Mouse (Mus musculus) heart, postnatal 14 days (tissue): ENCODE results near the gene Gpn1. TPM values are rescaled to one million over a fixed set of nuclear protein-coding genes. Genes with fewer than 3 reads are reported as not detected.
A peak's percentile ranks its signal among the peaks of the same experiment; 100 is the strongest.
"Not testable (repeated sequence)": the region's sequence is repeated elsewhere in the genome, so short reads cannot be mapped to it uniquely, and the experiment has no call there.

Experiments used
- DNase-seq, 2 experiments: peaks; one replicate each; pipeline ENCODE4 v3.0.0; 2021 to 2022
- intact Hi-C: fragments of 180-260 bp; cut with DNase I; formaldehyde crosslinking; loops from one replicate; pipeline ENCODE4 v1.15.1; 2025
- long read RNA-seq, 2 experiments: library from polyadenylated mRNA; stranded (forward); transcript quantifications; one replicate each; pipeline ENCODE4 v2.0.0; 2021
- total RNA-seq, 2 experiments: library from RNA; stranded (reverse); gene quantifications; 2 replicates each; pipeline ENCODE4 v1.2.3; 2021

Gpn1 gene
- total RNA-seq = 10 to 100 TPM; 20.0 to 20.9 TPM
- long read RNA-seq, experiment 1, transcript Gpn1-201 (14 exons, 3,144 nt) = major isoform, 87 of 94 reads
- long read RNA-seq, experiment 1, partial matches to known transcripts = 3 of 94 reads
- long read RNA-seq, experiment 1, other reads (novel, unspliced or antisense) = 3 of 94 reads
- long read RNA-seq, experiment 2, transcript Gpn1-201 (14 exons, 3,144 nt) = major isoform, 87 of 90 reads
- long read RNA-seq, experiment 2, partial matches to known transcripts = 0 of 90 reads
- long read RNA-seq, experiment 2, other reads (novel, unspliced or antisense) = 2 of 90 reads

DNA sequence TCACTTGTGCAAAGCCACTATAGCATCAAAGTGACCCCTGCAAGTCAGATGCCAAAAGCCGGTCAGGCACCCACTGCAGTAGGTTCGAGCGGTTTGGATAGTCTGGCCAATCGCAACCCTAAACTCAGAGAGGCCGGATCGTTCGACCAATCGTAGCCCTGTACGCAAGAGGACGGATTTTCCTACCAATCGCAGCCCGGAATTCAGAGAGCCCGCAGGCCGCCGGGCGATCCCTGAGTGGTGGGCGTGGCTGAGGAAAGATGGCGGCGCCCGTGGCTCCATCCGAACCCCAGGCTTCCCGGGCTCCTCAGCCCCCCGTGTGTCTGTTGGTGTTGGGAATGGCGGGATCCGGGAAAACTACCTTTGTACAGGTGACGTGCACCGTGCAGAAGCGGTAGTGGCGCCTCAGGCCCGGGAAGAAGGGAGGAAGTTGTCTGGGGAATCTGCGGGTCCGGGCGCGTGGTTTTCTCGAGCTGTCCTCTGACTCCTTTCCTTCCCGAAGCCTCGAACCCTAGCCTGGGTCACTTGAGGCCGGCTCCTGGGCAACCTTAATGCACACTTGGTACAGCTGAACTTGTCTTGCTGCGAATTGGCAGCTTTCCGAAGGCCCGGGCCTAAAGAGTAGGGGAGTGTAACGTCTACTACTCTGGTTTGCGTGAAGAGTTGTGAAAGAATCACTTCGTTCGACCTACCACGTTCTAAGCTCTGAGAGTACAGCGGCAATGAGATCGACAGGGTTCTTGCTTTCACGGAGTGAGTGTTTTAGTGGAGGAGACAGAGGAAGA is at the start of gene Gpn1:
Gene Gpn1 (plus strand): TSS at position 229 of the 785 bp plus-strand sequence.
- intact Hi-C loops = no loop called here
- DNase-seq = peak; percentile 86 to 91

DNA sequence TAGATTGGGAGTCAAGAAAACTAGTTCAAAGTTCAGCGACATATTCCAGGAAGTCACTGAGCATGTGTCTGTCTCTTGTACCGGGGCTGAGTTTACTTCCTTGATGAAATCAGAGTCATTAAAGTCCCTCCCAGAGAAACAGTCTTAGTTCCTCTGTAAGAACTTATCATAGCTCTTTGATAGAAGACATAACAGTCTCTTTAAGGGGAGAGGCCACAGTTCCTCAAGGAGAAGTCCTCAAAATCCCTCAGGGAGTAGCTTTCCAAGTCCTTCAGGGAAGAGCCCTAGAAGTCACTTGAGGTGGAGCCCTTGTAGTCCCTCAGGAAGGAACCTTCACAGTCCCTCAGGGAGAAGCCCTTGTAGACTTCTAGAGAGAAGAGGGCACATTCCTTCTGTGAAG is 43.2 kb upstream of the Gpn1 start:
- intact Hi-C loops = loop anchor here (10.0 kb wide), 2 partner anchors 157 to 227 kb away; partner anchors contain the start of genes Fndc4, Gckr, Ift172 and Ppm1g
- no peak for DNase-seq

DNA sequence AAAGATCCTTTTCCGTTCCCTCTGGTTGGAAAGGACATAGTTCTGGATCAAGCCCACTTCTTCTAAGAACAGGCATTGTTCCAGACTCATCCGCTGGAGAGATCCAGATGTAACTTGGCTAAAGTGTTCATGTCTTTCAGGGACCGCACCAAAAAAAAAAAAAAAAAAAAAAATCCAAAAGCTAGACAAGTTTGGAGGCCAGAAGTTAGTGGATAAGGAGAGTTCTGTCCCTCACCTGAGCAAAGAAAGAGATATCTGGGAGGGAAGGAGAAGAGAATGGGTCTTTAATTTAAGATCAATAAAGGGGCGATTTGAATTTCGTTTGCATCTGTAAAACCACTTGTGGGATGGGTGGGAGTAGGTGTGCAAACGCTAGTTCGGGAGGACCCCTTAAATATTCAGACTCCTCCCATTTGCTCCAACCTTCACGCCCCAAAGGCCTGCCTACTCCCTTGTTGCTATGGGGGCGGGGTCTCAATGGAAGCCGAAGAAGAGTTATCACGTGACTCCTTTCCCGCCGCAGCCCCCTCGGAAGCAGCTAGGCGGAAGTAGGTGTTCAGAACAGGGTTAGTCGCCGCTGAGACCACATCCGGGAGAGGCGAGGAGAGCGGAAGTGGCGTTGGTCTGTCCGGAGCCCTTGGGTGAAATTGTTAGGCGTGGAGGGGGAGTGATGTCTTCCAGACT is 42.5 kb upstream of the Gpn1 start, which contains the start of gene Zfp512:
Gene Zfp512 (plus strand): TSS at position 554 of the 684 bp plus-strand sequence.
- DNase-seq = peak; percentile 88 to 92
- intact Hi-C loops = loop anchor here (10.0 kb wide), 2 partner anchors 157 to 227 kb away; partner anchors contain the start of genes Fndc4, Gckr, Ift172 and Ppm1g

DNA sequence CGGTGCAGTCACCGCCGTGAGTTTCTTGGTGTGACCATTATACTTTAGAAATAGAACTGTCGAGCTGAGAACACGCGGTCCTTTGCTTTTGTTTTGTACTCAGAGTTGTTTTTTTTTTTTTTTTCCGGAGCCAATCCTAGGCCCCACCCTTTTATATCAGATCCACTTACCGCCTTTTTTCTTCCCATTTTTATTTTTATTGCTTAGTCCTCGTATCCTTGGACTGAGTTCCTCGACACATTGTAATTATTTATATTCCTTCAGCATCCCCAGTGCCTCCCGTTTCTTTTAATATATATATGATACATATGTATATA is 42.0 kb upstream of the Gpn1 start:
- intact Hi-C loops = loop anchor here (10.0 kb wide), 2 partner anchors 158 to 228 kb away; partner anchors contain the start of genes Fndc4, Gckr, Ift172 and Ppm1g
- no peak for DNase-seq

DNA sequence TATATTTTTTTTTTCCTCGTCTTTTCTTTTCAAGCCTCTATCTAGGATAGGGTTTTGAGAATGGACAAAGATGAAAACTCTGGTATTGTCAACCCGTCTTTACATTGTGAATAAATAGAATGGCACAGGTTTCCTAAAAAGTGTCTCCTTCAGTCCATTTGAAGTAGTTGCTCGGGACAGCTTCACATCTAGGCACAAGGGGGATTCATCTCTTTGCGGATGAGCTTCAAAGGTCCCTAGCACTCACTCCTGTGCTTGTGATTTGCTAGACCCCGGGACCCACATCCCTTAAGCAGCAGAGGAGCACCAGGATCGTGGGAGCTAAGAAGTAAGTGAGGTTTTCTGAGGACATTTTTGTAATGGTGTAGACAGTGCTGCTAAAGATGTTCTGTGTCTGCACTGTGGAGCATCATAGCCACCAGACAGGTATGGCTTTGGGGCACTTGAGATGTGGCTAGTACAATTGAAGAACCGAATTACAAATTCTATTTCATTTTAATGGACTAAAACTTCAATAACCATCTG is 41.6 kb upstream of the Gpn1 start:
- intact Hi-C loops = loop anchor here (10.0 kb wide), 2 partner anchors 158 to 228 kb away; partner anchors contain the start of genes Fndc4, Gckr, Ift172 and Ppm1g
- DNase-seq = no peak

DNA sequence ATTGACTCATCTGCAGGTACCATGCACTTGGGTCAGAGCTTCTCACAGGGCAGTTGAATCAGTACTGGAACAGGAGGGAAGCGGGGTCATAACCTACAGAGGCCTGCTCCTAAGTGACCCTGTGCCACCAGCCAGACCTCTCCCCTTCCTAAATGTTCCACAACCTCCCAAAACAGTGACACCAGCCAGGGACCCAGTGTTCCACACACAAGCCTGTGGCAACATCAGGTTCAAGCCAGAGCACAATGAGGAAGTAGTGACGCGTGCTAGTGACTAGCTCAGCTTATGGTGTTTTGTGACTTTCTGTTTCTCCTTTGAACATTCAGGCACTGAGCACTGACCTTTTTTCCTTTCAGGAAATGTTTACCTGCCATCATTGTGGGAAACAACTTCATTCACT is 26.7 kb upstream of the Gpn1 start:
- intact Hi-C loops = no loop called here
- no peak for DNase-seq

DNA sequence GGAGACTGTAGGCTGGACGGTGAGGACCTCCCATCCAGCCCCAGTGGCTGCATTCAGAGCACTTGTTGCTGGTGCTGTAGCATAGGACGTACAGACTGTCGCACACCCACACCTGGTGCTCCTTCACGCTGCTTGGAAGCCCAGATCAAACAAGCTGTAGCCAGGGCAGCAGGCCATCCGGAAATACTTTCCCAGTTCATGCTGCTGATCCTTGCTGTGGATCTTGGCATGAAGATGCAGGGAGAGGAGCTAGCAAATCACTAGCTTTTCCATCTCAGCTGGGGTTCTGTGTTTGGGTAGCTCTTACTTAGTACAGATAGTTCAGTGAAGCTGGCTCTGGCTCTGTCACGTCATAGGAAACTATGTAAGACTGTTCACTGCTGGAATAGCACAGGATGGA is 24.8 kb upstream of the Gpn1 start:
- intact Hi-C loops = loop anchor here (5.0 kb wide), 1 partner anchor 53 kb away; no protein-coding TSS in a partner anchor
- no peak for DNase-seq

DNA sequence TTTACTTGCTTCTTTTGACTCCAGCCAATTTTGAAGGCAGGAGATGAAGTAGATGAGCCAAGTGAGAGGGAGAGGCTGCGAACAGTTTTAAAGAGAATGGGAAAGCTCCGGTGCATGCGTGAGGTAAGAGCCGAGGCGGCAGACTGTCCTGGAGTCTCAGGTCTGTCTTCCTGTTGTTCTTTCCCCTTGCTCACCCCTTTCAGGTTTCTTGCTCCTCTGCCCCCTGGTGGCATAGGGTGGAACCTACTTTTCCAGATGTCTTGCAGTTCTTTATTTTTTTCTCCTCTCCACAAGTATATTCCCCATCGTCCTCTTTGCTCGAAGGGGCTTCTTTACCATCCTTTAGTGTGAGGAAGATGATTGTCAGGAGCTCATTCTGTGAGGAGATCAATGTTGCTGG is 24.2 kb upstream of the Gpn1 start:
- peak; percentile 54 to 68 for DNase-seq
- intact Hi-C loops = loop anchor here (5.0 kb wide), 1 partner anchor 52 kb away; no protein-coding TSS in a partner anchor

DNA sequence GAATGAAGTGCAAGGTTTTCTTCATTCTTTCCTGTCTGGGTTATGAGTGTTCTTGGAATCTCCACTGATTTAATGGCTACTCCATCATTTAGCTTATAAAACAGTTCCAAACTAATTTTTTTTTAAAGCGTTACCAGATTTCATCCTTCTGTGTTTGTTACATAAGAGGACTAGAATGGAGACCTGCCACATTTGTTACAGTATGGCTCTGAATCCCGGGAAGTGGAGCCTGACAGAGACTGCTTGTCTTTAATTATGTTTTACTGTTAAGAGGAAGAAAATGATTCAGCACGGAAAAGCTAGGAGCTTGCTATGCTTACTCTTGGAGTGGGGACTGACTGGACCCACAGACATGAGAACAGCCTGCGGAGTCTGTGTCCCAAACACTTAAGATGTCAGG is 14.0 kb upstream of the Gpn1 start:
- DNase-seq = no peak
- intact Hi-C loops = no loop called here

DNA sequence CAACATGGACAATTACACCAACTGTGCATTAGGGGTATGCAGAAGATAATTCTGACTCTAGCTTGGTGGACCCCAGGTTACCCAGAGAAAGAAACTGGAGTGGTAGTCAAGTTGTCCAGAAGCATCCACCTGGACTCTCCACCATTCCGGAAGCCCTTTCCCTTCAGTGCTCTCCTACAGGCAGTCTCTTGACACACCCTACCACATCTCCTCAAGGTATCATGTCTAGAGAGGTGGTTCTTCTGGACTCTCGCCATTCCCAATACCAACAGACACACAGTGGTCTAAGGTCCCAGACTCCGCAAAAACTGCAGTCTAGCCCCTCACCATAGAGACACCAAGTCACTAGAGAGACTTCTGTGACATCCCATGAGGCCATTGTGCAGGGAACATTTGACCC is 9.1 kb upstream of the Gpn1 start, which contains the start of gene 4930548H24Rik:
Gene 4930548H24Rik (plus strand): TSS at position 301 of the 400 bp plus-strand sequence.
- intact Hi-C loops = no loop called here
- no peak for DNase-seq

DNA sequence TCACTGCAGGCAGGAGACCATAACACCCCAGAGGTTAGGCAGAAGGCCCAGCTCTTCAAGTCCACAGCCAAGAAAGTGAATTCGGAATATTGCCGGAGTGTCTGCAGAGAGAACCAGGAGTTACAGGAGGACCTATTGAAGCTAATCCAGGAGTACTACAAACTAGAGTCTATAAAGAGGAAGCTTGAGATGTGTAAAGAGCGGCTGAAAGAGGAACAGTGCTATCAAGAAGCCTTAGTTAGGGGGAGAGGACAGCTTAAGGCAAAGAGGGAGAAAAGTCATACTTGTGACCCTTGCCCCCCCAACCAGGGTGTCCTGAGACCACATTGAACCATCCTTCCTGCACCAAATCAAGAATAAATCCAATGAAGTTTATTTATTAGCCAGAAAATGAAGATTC is 6.7 kb upstream of the Gpn1 start:
- intact Hi-C loops = no loop called here

DNA sequence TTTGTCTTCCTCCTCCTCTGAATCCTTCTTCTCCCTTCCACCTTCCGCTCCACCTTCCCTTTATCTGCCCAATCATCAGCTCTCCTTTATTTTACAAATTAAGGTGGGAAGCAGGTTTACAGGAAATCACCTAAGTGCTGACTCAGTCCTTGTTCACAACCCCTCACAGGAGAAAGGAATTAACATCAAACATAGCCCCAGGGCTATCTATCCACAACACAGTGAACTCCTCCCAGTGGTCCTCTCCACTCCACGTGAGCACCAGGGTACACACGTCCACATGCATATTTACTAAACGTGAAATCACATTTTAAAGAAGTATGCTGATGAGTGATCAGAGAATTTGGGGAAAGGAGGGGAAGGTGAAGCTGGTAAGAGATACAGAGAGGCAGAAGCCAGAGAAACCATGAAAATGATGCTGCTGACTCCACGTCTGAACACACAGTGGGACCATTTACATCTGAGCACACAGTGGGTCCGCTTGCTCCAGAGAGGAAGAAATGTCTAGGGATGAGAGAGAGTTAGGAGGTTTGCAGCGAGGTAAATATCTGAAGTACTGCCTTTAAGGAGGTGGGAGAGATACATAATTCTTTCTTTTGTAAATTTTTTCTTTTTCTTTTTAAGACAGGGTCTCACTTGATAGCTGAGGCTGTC is 5.3 kb upstream of the Gpn1 start:
- no peak for DNase-seq
- intact Hi-C loops = no loop called here

More for the DNA sequence above, 6.7 kb upstream of the Gpn1 start:
- DNase-seq = no peak

DNA sequence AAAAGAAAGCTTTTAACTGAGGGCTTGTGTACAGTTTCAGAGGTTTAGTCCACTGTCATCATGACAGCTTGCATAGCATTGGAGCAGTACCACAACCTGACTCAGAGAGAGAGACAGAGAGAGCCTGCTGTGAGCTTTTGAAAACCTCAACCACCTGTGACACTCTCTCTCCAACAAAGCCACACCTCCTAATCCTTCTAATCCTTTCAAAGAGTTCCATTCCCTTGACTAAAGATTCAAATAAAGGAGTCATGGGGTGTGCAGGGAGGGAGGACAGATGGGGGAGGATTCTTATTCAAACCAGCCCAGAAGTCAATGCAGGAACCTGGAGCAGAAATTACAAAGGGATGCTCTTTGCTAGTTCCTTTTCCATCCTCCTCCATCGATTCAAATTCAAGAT is 2.5 kb upstream of the Gpn1 start:
- intact Hi-C loops = no loop called here
- no peak for DNase-seq

DNA sequence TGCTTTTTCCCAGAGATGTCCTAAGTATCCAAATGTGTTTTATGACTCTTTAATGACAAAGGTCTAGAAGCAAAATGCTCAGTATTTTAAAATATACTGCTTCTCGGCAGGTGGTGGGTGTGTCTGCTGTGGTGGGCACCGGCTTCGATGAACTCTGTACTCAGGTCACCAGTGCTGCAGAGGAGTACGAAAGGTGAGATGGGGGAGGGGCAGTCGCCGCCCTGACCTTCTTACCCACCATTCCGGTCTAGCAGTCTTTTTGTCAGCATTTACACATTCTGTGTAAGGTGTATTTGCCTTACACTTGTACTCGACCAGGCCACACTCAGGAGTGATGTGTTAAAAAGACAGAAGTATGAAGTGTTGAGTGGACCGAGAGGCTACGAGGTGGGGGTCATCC is 10.3 kb downstream of the Gpn1 start:
- intact Hi-C loops = no loop called here
- DNase-seq = no peak

DNA sequence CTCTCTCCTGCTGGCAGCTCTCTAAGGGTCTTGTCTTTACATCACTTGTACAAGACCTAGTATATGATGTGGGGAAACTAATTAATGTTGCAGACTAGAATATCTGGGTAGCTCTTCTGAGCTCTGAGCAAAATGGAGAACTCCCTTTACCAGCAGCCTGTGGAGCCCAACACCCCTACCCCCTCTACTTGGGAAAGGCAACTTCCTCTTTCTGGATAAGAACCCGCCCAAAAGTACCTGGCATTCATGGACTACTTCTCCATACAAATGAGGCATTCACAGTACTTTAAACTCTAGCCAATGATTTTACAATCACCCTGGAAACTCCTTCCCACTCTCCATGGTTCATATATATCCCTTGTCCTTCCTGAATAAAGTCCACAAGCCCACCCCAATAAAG is 17.9 kb downstream of the Gpn1 start:
- no peak for DNase-seq
- intact Hi-C loops = no loop called here

DNA sequence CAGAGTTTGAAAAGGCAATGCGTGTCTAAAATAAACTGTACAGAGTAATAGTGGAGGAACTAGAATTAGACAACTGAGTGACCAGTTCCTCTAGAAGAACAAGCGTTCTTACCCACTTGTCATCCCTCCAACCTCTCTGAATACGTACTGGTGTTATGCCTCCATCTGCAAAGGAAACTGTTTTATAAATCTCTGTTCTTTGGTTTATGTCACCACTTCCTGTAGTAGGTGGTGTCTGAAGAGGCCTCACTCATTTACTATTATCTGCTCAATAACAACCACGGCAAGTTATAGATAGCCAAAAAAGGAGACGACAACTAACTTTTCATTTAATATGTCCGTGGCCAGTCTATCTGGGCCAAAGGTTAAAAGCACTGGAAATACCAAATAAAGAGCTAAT is 26.0 kb downstream of the Gpn1 start:
- no peak for DNase-seq
- intact Hi-C loops = loop anchor here (5.0 kb wide), 1 partner anchor 48 kb away; no protein-coding TSS in a partner anchor

DNA sequence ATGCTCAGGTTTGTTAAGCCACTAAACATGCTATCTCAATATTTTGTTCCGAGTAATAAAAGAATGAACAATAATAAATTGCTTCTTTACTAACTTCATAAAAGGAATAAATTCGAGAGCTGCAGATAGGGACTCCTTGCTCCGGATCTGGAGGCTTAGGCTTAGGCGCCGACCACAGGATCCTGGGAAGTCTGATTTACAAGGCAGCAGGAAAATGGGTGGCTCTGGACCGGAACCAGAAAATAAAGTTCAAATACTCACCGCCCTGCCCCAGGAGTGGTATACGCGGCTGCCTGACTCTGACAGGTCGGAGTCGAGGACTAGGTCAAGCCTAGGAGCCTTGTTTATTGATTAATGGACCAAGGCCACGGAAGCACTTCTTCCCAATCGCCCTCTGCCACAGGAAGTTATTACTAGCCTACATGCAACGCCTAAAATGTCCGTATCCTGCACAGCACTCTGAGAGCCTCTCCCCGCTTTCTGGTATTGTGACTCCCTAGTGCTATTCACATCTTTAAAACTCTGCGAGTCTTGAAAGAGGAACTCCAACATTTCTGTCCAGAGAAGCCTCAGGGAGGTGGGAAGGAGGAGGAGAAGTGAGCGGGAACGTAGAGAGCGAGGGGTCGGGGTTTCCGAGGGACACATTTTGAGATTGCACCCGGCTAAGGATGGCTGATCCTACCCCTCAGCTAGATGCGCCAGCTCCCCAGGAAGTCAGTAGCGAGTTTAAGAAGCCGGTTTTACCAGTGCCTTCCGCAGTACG is 32.0 kb downstream of the Gpn1 start, which contains the start of gene Slc4a1ap:
Gene Slc4a1ap (plus strand): TSS at position 642 of the 763 bp plus-strand sequence.
- peak; percentile 79 to 87 for DNase-seq
- intact Hi-C loops = no loop called here

DNA sequence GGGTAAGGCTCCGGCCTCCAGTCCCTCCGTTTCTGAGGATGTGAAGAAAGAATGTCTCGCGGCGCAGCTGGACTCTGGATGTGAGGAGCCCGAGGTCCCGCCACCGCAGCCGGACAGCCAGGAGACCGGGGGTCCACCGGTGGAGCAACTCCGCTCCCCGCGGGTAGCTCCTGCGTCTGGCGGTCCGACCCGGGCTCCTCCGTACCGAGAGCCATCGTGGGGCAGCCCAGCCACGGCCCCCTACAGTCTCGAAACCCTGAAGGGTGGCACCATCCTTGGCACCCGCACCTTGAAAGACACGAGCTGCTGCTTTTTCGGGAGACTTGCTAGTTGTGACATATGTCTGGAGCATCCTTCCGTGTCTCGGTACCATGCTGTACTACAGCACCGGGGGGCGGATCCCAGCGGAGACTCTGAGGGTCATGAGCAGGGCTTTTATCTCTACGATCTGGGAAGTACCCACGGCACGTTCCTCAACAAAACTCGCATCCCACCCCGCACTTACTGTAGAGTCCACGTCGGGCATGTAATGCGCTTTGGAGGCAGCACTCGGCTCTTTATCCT is 32.7 kb downstream of the Gpn1 start:
- intact Hi-C loops = no loop called here
- DNase-seq = no peak

DNA sequence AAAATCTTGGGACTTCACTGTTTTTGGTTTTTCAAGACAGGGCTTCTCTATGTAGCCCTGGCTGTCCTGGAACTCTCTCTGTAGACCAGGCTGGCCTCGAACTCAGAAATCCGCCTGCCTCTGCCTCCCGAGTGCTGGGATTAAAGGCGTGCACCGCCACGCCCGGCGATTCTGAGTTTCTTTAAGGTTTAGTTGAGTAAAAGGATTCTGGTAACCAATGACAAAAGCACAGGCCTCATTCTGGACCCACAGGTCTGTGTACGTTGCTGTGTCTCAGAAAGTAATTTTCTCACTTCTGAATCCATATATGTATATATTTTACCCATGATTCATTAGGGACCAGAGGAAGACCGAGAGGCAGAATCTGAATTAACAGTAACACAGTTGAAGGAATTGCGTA is 33.2 kb downstream of the Gpn1 start, which contains the start of gene Supt7l:
Gene Supt7l (minus strand): TSS at position 101 of the 400 bp plus-strand sequence.
- DNase-seq, intact Hi-C loops: not testable (repeated sequence)
